Mouse (Mus musculus): ENCODE data around the gene Tas2r134.

GRCm38 (mm10) chr2:51588895-51589294, 38.4 kb upstream of the Tas2r134 start:
- TF ChIP-seq CTCF (IDR thresholded peaks at IDR 0.05; ENCODE audit: low read depth), result peak; percentile 56
- no peak for TF ChIP-seq EP300 (IDR thresholded peaks at IDR 0.05; ENCODE audit: low read depth)
